Mouse (Mus musculus) brain, adult 2 months (tissue): Measurements from ENCODE around the gene Clec11a.
A peak's percentile ranks its signal among the peaks of the same experiment; 100 is the strongest.

Experiments used
- DNase-seq: peaks from one replicate; pipeline ENCODE4 v3.0.0; 2011; ENCODE audit warnings: low read depth, low spot score

The Clec11a gene

GRCm38 (mm10) chr7:44277250-44277622 is 29.5 kb downstream of the Clec11a start:
- DNase-seq: peak; percentile 88

DNA sequence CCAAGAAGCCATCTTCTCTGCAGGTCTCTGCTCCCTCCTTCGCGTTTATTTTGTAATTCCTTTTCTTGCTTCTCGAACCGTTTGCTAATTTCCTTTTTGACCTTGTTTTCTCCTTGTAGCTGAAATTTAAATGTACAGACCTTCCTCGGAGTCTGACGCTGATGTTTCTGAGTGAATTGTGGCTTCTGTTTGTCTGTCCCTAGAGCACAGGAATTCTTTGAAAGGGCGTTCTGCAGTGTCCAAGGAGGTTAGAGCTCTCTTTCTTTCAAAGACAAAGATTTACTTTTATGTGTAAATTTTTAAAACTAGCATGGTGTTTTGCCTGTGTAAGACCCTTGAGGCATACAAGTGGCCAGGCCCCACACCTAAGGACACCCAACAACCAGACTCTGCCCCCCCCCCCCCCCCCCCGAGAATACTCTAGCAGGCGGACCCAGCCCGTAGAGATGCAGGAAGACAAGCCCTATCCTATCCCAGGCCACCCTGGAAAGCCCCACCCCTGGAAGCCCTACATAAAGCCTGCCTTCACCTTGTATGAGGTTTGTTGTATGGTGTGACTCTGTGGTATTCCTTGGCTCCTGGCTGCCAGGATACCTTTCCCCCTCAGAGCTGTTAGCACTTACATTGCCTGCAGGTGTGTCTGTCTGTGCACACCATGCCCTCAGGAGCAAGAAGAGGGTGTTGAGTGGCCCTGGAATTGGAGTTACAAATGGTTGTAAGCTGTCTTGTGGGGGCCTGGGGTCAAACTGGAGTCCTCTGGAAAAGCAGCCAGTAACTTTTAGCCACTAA is 30.0 kb downstream of the Clec11a start:
- no peak for DNase-seq

DNA sequence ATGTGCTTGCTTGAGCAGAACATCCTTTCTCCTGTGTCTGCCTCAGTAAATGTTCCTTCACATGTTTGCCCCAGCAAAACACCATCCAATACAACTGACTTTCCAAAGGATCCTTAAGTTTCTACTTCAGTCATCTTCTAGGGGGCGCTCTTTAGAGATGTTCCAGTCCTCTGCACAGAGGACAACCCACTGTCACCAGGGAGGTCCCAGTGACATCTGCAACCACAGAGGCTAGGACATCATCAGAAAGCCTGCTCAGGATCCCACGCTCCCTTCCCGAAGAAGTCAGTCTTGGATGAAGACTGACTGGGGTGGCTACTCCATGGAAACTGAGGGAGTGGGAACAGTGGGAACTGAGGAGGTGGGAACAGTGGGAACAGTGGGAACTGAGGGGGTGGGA is 31.2 kb downstream of the Clec11a start:
- no peak for DNase-seq

DNA sequence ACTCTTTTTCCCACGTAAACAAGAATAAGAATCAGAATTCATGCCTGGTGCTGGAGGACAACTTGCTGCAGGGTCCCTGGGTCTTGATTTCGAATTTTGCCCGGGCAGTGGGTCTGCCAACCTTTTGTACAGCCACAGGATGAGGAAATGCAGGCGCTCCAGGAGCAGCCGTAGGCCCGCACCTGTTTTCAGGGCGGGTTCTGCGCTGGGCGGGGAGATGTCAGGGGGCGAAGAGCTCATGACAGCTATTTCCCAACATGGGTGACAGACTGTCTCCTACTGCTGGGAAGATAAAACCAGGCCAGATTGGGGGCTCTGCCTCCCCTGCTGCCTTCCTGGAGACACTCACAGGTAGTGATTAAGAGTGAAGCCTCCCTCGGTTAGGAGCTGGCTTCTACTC is 32.6 kb downstream of the Clec11a start:
- no peak for DNase-seq

GRCm38 (mm10) chr7:44273446-44273845 is 33.3 kb downstream of the Clec11a start:
- no peak for DNase-seq

DNA sequence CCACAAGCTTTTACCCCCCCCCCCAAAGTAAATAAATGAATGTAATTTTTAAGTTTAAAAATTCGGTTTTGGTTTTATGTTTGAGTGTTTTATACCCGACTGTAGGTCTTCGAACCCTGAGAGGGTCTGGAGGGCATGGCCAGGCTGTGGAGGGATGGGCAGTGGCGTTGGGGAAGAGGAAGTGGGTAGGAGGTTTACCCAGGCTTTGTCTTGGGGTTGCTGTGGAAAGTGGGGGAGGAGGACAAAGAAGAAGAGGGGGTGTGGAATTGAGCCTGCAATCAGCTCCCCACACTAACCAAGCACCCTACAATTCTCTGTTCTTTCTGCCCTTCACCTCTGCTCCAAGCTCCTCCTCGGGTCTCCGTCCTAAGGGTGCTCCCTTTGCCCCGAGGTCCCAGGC is 34.2 kb downstream of the Clec11a start:
- DNase-seq: no peak

DNA sequence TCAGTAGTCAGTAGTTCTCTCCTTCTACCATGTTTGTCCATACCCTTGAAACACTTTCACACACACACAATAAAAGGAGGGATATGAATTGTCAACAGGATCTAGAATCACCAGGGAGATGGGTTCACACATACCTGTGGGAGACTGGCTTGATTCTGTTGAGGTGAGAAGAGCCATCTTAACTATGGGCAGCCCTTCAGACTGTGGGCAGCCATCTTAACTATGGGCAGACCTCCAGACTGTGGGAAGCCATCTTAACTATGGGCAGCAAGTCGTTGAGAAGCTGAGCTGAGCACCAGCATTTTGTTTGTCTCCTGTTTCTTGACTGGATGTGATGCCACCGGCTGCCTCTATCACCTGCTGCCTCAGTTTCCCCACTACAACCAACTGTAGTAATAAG is 35.4 kb downstream of the Clec11a start:
- DNase-seq: peak; percentile 72

DNA sequence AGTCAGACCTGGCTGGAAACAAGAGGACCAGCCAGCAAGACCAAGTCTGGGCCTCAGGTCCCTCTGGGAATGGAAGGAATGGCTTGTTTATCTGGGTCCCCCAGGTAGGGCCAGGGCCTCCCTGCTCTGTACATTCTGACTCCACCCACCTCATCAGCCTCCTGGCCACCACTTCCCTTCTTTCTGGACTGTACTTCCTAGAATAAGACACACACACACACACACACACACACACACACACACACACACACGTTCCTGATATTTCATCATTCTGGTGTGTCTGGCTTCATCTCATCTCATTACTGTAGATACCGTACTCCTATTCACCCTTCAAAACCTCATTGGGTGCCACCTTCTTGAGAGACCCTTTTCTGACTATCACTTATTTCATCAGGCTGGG is 37.3 kb downstream of the Clec11a start:
- no peak for DNase-seq

- DNase-seq: no peak
Observed at GRCm38 (mm10) chr7:44268117-44268516, 38.6 kb downstream of the Clec11a start.

- DNase-seq: peak; percentile 98
Observed at GRCm38 (mm10) chr7:44262791-44263643, 43.7 kb downstream of the Clec11a start.

- no peak for DNase-seq
Observed at GRCm38 (mm10) chr7:44261147-44261546, 45.6 kb downstream of the Clec11a start, which contains the start of gene Gm15517. Gene Gm15517, plus strand, starts transcription at chr7:44261447.

GRCm38 (mm10) chr7:44260410-44260809 is 46.3 kb downstream of the Clec11a start:
- DNase-seq: no peak

DNA sequence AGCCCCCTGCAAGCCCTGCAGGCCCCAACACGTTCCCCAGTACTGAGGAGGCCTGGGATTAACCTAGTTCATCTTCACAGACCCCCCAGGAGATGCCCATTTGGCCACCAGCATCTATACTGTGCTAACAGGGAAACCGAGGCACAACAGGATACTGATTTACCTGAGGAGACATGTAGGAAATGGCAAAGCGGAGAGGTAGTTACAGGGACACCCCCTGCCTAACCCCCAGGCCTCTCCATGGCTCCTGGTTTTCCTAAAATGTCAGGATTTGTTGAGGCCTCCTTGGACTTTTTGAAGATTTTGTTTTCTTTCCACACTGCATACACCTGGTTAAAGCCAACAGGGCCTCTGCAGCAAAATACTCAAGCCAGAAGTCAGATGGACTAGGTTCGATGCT is 49.4 kb downstream of the Clec11a start, which contains the start of gene Acp4:
Acp4 (minus strand) TSS at position 101 of the 400 bp plus-strand sequence.
- no peak for DNase-seq

- DNase-seq: no peak
Observed at GRCm38 (mm10) chr7:44254930-44255329, 51.8 kb downstream of the Clec11a start.

- DNase-seq: no peak
Observed at GRCm38 (mm10) chr7:44253023-44253616, 53.6 kb downstream of the Clec11a start.
